Mouse (Mus musculus) stomach, embryonic 15.5 days (tissue): ENCODE measurements around the gene Sipa1l2. TPM values are rescaled to one million over a fixed set of nuclear protein-coding genes. Genes with fewer than 3 reads are reported as not detected.

Source experiments
- ATAC-seq: fragments of 200-750 bp; cut with Nextera tagmentation; 2 replicates; pipeline ENCODE4 v1.8.0; 2017; ENCODE audit warnings: low read depth, moderate number of reproducible peaks, moderate TSS enrichment; ENCODE audit not compliant: insufficient read depth, low FRiP score
- H3K27ac ChIP-seq: fragments of 300-500 bp; sonication (generic); 2 replicates; pipeline ENCODE4 v1.5.1; 2015; ENCODE audit warnings: mild to moderate bottlenecking, inconsistent platforms
- H3K27me3 ChIP-seq: fragments of 300-500 bp; sonication (generic); replicated peaks from 2 replicates; pipeline ENCODE4 v1.6.1; 2015; ENCODE audit warnings: inconsistent platforms
- H3K36me3 ChIP-seq: fragments of 300-500 bp; sonication (generic); 2 replicates; pipeline ENCODE4 v1.6.1; 2015; ENCODE audit warnings: inconsistent platforms
- H3K4me1 ChIP-seq: fragments of 300-500 bp; sonication (generic); 2 replicates; pipeline ENCODE4 v1.6.1; 2015; ENCODE audit warnings: inconsistent platforms
- H3K4me2 ChIP-seq: fragments of 300-500 bp; sonication (generic); 2 replicates; pipeline ENCODE4 v1.6.1; 2015; ENCODE audit warnings: mild to moderate bottlenecking, inconsistent platforms
- H3K4me3 ChIP-seq: fragments of 300-500 bp; sonication (generic); replicated peaks from 2 replicates; pipeline ENCODE4 v1.5.1; 2015; ENCODE audit warnings: inconsistent platforms
- H3K9ac ChIP-seq: fragments of 300-500 bp; sonication (generic); 2 replicates; pipeline ENCODE4 v1.6.1; 2015; ENCODE audit warnings: inconsistent platforms
- H3K9me3 ChIP-seq: fragments of 300-500 bp; sonication (generic); 2 replicates; pipeline ENCODE4 v1.6.1; 2016; ENCODE audit warnings: inconsistent platforms
- WGBS: fragments of 180-500 bp; shearing (Covaris S2); methylation state at CpG from one replicate; pipeline ENCODE4 v1.1.7; 2015; 5-methylcytosine and 5-hydroxymethylcytosine counted together
- polyA plus RNA-seq: library from polyadenylated mRNA; unstranded; fragments of >200 nt; fragmentation: Nextera tagmentation; extraction: Ambion mirVana; gene quantifications from 2 replicates; pipeline ENCODE4 v1.2.1, GENCODE M21; 2015

Gene Sipa1l2
- polyA plus RNA-seq, 1 experiment from 2014 or later: 8.3 TPM

DNA sequence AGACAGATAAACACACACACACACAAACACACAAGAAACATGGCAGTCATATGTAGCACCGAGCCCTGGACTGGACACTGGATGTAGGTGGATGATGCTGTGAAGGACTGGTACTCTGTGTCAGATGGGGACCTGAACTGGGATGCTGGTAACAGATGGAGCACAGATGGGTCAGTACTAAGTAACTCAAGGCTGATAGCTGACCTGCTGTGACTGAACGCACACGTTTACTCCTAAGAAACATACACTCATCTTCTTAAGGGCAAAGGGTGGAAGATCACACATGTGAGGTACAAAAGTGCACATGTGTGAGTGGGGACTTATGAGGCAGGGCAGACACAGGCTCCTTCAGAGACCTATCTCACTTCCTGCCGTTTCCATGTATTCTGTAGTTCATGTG lies 50.7 kb downstream of the Sipa1l2 start:
- no peaks in the 10 kb centered on the region for H3K9me3 ChIP-seq
- no peak overlapping the region for H3K4me3 ChIP-seq
- no peak for ATAC-seq
- H3K36me3 ChIP-seq: no peaks in the 10 kb centered on the region
- peaks cover 8% of the 10 kb centered on the region; the same call in 1 of the 2 replicates for H3K4me1 ChIP-seq
- H3K9ac ChIP-seq: no peak overlapping the region
- no peak overlapping the region for H3K27ac ChIP-seq
- no peaks in the 10 kb centered on the region for H3K27me3 ChIP-seq
- H3K4me2 ChIP-seq: no peak overlapping the region
- WGBS: 65% methylated on average over 4 of the region's 4 CpGs

DNA sequence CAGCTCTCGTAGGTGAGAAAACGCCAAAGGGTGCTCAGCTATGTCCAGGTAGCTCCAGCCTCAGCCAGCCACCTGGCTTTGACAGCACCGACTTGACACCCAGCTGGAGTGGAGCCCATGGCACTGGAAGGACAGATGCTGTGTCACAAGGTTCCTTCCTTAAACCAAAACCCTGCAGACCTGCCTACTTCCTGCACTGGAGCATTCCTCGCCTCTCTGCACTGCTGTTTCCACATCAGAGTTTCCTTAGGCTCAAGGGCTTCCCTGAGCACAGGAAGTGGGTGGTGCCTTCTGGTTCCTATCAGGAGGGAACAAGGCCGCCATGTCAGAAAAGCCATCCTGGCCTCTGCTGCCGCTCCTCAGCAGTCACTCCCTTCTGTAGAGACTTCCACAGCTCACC lies 51.3 kb downstream of the Sipa1l2 start:
- peak; percentile 51; the same call in 1 of the 2 replicates for ATAC-seq
- Histone ChIP-seq H3K4me1 (peaks cover 13% of the 10 kb centered on the region; the same call in 1 of the 2 replicates), H3K27ac (peak overlapping the region; percentile 6; the same call in 1 of the 2 replicates), H3K36me3 (no peaks in the 10 kb centered on the region), H3K9ac (no peak overlapping the region), H3K4me2 (no peak overlapping the region), H3K9me3 (no peaks in the 10 kb centered on the region), H3K27me3 (no peaks in the 10 kb centered on the region), H3K4me3 (no peak overlapping the region)
- 72% methylated on average over 6 of the region's 6 CpGs for WGBS

DNA sequence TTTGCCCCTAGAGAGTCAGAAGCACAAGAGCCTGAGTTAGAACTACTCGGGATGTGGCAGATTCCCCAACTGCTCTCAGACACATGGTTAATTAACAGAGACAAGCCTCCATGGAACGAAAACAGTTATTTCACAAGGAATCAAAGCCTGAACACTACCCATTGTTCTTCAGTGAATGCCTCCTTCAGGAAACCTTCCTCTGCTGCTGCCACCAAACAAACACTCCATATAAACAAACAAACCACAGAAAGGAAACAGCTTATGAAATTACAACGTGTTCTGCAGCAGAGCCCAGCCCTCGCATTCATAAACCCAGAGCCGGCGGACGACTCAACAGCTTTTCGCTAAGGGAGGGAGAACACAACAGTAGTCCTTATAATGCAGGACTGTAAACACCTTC lies 52.2 kb downstream of the Sipa1l2 start:
- WGBS: 73% methylated on average over 8 of the region's 8 CpGs

DNA sequence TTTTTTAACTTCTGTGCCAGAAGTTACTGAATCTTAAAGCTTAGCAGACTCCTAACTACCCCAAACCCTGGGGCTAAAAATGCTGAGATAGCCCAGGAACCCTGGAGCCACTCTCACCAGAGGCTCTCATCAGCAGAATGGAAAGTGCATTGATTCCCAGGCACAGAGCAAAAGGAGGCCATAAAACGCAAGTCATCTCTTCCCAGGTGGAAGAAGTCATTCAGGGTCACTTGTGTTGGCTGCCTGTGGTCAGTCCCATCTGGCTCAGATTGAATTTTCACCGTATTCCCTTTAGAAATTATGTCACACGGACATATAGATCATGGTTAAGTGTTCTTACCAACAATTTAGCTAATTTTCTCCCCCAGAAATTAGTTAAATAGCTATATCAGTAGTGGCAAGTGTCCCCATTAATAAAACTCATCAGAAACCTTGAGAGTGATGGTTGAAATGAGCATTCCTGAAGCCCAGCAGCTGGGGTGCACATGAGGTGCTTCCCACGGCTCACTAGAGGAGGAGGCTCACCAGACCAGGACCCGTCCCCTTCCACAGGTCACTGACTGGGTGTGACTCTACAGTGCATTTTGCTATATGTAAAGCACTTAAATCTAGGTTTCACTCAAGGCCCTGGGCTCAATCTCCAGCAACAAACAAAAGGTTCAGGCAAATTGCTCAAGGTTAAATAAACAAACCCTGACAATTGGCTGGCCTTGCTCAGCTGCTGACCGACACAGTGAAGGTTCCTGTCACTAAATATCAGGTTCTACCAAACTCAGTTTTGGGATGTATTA lies 53.3 kb downstream of the Sipa1l2 start:
- no peaks in the 10 kb centered on the region for H3K9me3 ChIP-seq
- H3K4me3 ChIP-seq: no peak overlapping the region
- H3K27ac ChIP-seq: peak overlapping the region; percentile 33; the same call in 1 of the 2 replicates
- no peak overlapping the region for H3K9ac ChIP-seq
- peaks cover 15% of the 10 kb centered on the region for H3K4me1 ChIP-seq
- no peak overlapping the region for H3K4me2 ChIP-seq
- 49% methylated on average over 6 of the region's 6 CpGs for WGBS
- ATAC-seq: no peak
- H3K27me3 ChIP-seq: no peaks in the 10 kb centered on the region
- no peaks in the 10 kb centered on the region for H3K36me3 ChIP-seq

More for the DNA sequence above, 52.2 kb downstream of the Sipa1l2 start:
- Histone ChIP-seq H3K9me3 (no peaks in the 10 kb centered on the region), H3K27me3 (no peaks in the 10 kb centered on the region), H3K36me3 (no peaks in the 10 kb centered on the region), H3K4me3 (no peak overlapping the region), H3K4me2 (no peak overlapping the region), H3K4me1 (peaks cover 13% of the 10 kb centered on the region; the same call in 1 of the 2 replicates), H3K27ac (no peak overlapping the region), H3K9ac (no peak overlapping the region)
- ATAC-seq: no peak

DNA sequence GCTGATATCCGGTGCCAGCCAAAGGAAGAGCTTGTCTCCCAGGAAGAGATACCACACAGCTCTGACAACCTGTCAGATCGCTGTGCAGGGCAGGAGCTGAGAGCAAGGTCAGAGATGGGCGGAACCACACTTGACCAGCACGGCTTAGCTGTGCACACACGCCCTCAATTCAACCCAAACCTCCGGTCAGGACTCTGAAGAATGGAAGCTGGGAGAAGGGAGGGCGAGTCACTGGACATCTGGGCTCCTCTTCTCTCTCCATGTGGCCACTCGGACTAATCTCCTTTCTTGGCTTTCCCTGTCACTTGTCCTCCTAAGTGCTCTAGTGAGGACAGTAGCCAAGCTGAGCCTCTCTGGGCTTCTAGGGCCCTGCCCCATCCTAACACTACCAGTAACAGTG lies 53.9 kb downstream of the Sipa1l2 start:
- Histone ChIP-seq H3K9ac (no peak overlapping the region), H3K4me2 (no peak overlapping the region), H3K4me1 (peaks cover 18% of the 10 kb centered on the region), H3K9me3 (no peaks in the 10 kb centered on the region), H3K36me3 (no peaks in the 10 kb centered on the region), H3K27ac (0 out of 2 replicates have a peak overlapping the region, but pooled peaks have one; percentile 6), H3K4me3 (no peak overlapping the region), H3K27me3 (no peaks in the 10 kb centered on the region)
- 62% methylated on average over 8 of the region's 8 CpGs for WGBS
- ATAC-seq: no peak

DNA sequence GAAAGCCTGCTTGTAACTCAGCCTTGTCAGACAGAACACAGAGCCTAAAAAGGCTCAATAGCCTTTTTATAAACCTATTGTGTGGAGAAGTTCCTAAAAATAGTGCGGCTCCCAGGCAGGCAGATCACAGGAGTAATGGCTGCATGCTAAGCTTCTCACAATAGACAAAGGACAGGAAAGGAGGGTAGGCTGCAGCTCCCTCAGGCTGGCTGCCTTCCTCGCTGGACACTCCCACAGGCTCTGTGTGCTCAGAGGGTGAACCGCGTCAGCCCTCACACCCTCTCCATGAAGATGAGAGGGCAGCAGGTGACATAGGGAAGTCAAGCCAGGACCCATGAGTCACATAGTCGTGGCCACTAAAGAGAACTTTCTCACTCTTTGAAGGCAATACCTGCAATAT lies 55.7 kb downstream of the Sipa1l2 start:
- Histone ChIP-seq H3K9me3 (no peaks in the 10 kb centered on the region), H3K4me3 (no peak overlapping the region), H3K9ac (no peak overlapping the region), H3K4me2 (no peak overlapping the region), H3K4me1 (peaks cover 27% of the 10 kb centered on the region), H3K36me3 (no peaks in the 10 kb centered on the region), H3K27ac (peak overlapping the region; percentile 32), H3K27me3 (no peaks in the 10 kb centered on the region)
- peak; percentile 44; the same call in 1 of the 2 replicates for ATAC-seq
- WGBS: 20% methylated on average over 5 of the region's 5 CpGs

DNA sequence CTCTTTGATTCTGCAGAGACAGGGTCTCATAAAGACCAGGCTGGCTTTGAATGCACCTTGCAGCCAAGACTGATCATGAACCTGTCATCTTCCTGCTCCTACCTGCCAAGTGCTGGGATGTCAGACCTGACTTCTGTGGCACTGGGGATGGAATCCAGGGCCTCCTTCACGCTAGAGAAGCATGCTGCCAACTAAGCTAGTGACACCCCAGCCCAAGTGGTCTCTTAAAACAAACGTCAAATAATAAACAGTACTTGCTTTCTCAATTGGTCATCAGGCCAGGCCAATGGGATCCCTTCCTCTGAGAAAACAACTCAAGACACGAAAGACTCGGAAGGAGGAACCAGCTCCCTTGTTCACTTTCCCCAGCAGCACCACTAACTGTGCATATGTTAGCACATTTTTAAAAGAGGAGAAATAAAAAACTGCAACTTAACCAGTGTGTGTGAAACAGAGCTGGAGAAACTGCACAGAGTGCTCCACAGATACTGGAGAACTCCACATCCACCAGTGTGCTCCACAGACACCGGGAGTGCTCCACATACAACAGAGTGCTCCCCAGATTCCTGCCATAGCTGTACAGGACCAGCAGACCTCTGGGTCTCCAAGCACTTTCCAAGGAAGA lies 56.3 kb downstream of the Sipa1l2 start:
- Histone ChIP-seq H3K9ac (no peak overlapping the region), H3K4me3 (no peak overlapping the region), H3K27me3 (no peaks in the 10 kb centered on the region), H3K9me3 (no peaks in the 10 kb centered on the region), H3K36me3 (no peaks in the 10 kb centered on the region), H3K27ac (peak overlapping the region; percentile 32), H3K4me1 (peaks cover 27% of the 10 kb centered on the region), H3K4me2 (no peak overlapping the region)
- no peak for ATAC-seq
- WGBS: 53% methylated on average over 5 of the region's 5 CpGs

DNA sequence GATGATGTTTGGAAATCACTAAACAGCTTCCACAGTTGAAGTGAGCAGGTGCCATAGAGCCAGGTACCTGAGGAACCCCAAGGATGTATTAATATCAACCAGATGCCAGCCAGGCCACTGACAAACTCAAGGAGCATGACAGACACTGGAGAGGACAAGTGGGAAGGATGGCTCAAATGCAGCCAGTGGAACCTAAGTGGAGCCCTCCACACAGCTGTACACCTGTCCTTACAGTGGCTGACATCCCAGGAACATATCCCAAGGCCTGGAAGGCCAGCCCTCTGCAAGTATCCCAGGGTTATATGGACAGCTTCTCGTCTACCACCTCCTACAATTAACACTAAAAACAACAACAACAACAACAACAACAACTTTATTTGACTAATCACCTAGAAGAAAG lies 57.0 kb downstream of the Sipa1l2 start:
- ATAC-seq: no peak
- Histone ChIP-seq H3K4me1 (peaks cover 27% of the 10 kb centered on the region), H3K27me3 (no peaks in the 10 kb centered on the region), H3K36me3 (no peaks in the 10 kb centered on the region), H3K9ac (no peak overlapping the region), H3K27ac (no peak overlapping the region), H3K4me2 (no peak overlapping the region), H3K4me3 (no peak overlapping the region), H3K9me3 (no peaks in the 10 kb centered on the region)
- 89% methylated on average over 1 of the region's 1 CpGs for WGBS

DNA sequence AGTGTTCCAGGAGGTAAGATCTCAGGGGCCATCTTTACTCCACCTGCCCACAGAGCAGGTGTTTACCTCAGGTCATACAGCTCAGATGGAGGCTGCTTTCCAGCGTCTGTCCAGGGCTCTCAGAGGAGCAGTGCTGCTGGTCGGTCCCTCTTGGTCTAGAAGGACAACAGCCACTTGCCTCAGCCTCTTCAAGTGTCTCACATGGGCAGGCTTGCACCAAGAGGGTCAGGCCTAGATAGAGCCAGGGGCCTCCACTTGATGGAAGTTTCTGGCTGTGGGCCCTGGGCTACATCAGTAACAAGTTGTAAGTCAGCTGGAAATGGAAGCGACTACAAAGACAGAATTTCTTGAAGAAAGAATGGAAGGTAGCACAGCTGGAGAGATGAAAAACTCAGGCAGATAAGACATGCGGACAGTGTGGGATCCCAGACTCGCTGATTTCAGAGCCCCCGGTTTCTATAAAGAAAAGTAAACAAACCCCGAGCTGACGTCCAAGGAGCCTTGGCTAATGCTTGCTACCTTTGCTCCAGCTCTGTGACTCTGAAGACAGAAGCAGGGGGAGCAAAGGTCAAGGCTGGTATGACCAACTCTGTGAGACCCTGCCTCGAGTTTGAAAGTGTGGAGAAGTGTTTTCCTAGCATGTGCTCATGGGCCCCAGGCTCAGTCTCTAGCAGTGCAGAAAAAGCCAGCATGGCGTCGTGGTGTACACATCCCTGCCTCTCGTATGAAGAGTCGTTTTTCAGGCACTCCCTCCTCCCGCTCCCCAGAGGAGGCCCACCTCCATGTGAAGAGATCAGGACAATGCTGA lies 58.5 kb downstream of the Sipa1l2 start:
- Histone ChIP-seq H3K4me3 (no peak overlapping the region), H3K4me1 (peaks cover 27% of the 10 kb centered on the region), H3K4me2 (no peak overlapping the region), H3K9me3 (no peaks in the 10 kb centered on the region), H3K36me3 (no peaks in the 10 kb centered on the region), H3K27ac (no peak overlapping the region), H3K9ac (no peak overlapping the region), H3K27me3 (no peaks in the 10 kb centered on the region)
- ATAC-seq: no peak
- WGBS: 50% methylated on average over 14 of the region's 14 CpGs

DNA sequence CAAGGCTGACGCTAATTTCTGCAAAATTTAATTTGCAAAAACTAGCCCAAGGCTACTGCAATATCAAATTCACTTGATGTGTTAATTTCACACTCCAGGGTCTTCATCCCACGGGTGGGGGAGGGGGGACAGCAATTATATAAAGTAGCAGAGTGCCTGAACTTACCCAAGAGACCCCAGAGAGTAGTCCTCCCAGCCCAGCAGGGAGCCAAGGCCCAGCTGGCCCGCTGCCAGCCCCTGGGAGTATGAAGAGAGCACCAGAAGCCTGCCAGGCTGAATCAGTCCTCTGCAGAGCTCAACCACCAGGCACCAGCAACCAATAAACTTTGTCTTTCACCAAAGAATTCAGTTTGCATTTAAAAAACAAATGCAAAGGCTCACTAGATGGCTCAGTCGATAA lies 59.8 kb downstream of the Sipa1l2 start:
- Histone ChIP-seq H3K9me3 (no peaks in the 10 kb centered on the region), H3K4me1 (peaks cover 28% of the 10 kb centered on the region), H3K9ac (no peak overlapping the region), H3K27ac (no peak overlapping the region), H3K4me3 (no peak overlapping the region), H3K27me3 (no peaks in the 10 kb centered on the region), H3K36me3 (no peaks in the 10 kb centered on the region), H3K4me2 (no peak overlapping the region)
- 43% methylated on average over 4 of the region's 4 CpGs for WGBS
- ATAC-seq: no peak

DNA sequence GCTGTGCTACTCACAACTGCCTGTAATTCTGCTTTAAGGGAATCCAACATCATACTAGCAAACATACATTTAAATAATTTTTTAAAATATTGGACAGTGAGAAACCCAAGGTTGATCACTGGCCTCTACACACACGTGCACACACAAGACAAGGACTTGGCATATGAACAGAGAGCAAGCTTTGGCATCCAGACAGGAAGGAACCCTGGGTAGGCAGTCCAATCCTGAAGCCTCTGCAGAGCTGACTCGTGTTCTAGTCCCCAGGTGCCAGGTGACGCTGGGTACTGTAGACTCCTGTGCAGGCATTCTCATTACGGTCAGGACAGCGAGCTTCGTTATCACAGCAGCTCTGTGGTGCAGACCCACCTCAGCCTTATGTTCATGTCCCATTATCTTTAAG lies 60.4 kb downstream of the Sipa1l2 start:
- Histone ChIP-seq H3K4me1 (peaks cover 31% of the 10 kb centered on the region), H3K27ac (no peak overlapping the region), H3K4me3 (no peak overlapping the region), H3K9me3 (no peaks in the 10 kb centered on the region), H3K27me3 (no peaks in the 10 kb centered on the region), H3K9ac (no peak overlapping the region), H3K4me2 (no peak overlapping the region), H3K36me3 (no peaks in the 10 kb centered on the region)
- no peak for ATAC-seq
- WGBS: 79% methylated on average over 6 of the region's 6 CpGs

DNA sequence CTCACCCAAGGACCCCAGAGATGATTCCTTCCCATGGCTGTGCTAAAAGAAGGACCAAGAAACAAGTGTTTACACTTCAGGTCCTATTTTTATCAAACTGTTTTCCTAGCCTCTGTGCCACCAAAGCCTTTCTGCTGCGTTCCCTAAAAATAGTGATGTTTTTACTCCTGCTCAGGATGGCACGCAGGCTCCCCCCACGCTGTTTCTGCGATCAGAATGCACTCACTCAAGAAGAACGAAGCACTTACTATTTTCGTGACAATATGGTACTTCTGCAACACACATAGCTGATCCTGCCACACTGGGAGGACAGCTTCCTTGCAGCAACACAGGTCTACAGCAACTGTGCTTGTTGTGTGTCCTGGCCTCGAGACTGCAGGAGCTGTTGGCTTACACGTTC lies 62.3 kb downstream of the Sipa1l2 start:
- Histone ChIP-seq H3K36me3 (no peaks in the 10 kb centered on the region), H3K9me3 (no peaks in the 10 kb centered on the region), H3K4me3 (no peak overlapping the region), H3K4me2 (no peak overlapping the region), H3K4me1 (peaks cover 24% of the 10 kb centered on the region), H3K9ac (no peak overlapping the region), H3K27ac (no peak overlapping the region), H3K27me3 (no peaks in the 10 kb centered on the region)
- ATAC-seq: no peak
- WGBS: 79% methylated on average over 8 of the region's 8 CpGs
